Mouse (Mus musculus) heart, embryonic 10.5 days (tissue): ENCODE results near the gene Gskip. TPM values are rescaled to one million over a fixed set of nuclear protein-coding genes. Genes with fewer than 3 reads are reported as not detected.
A peak's percentile ranks its signal among the peaks of the same experiment; 100 is the strongest.

Experiments used
- DNase-seq: peaks from one replicate; pipeline ENCODE4 v3.0.0-alpha.2; 2017; ENCODE audit warnings: low spot score
- H3K27ac ChIP-seq: fragments of 300-500 bp; sonication (generic); 2 replicates; pipeline ENCODE4 v1.5.1; 2016; ENCODE audit warnings: mild to moderate bottlenecking
- H3K27me3 ChIP-seq: fragments of 300-500 bp; sonication (generic); 2 replicates; pipeline ENCODE4 v1.6.1; 2016; ENCODE audit warnings: mild to moderate bottlenecking; ENCODE audit not compliant: poor library complexity, insufficient read depth, severe bottlenecking
- H3K36me3 ChIP-seq: fragments of 300-500 bp; sonication (generic); 2 replicates; pipeline ENCODE4 v1.6.1; 2016; ENCODE audit warnings: mild to moderate bottlenecking, moderate library complexity
- H3K4me1 ChIP-seq: fragments of 300-500 bp; sonication (generic); 2 replicates; pipeline ENCODE4 v1.6.1; 2016; ENCODE audit warnings: mild to moderate bottlenecking
- H3K4me3 ChIP-seq: fragments of 300-500 bp; sonication (generic); 2 replicates; pipeline ENCODE4 v1.5.1; 2016; ENCODE audit warnings: mild to moderate bottlenecking, moderate library complexity
- H3K9me3 ChIP-seq: fragments of 300-500 bp; sonication (generic); 2 replicates; pipeline ENCODE4 v1.6.1; 2016; ENCODE audit warnings: mild to moderate bottlenecking, moderate library complexity
- WGBS: fragments of 180-500 bp; shearing (Covaris S2); methylation state at CpG from one replicate; pipeline ENCODE4 v1.1.7; 2016; 5-methylcytosine and 5-hydroxymethylcytosine counted together
- polyA plus RNA-seq: library from polyadenylated mRNA; unstranded; fragments of >200 nt; fragmentation: Nextera tagmentation; extraction: Ambion mirVana; gene quantifications from 2 replicates; pipeline ENCODE4 v1.2.1, GENCODE M21; 2016

Gskip gene
- polyA plus RNA-seq, 1 experiment from 2014 or later, result 33.0 TPM

- no peak for DNase-seq
- H3K27ac ChIP-seq, result no peak overlapping the region
- no peaks in the 10 kb centered on the region for H3K27me3 ChIP-seq
- peaks cover 11% of the 10 kb centered on the region for H3K4me1 ChIP-seq
- no peak overlapping the region for H3K4me3 ChIP-seq
- H3K9me3 ChIP-seq, result no peaks in the 10 kb centered on the region
- 88% methylated on average over 13 of the region's 13 CpGs for WGBS
- peaks cover 46% of the 10 kb centered on the region for H3K36me3 ChIP-seq
Measured at GRCm38 (mm10) chr12:105689435-105689834, 4.8 kb downstream of the Gskip start.

GRCm38 (mm10) chr12:105694021-105694420, 9.4 kb downstream of the Gskip start:
- Histone ChIP-seq H3K4me1 (no peaks in the 10 kb centered on the region), H3K36me3 (peaks cover 49% of the 10 kb centered on the region), H3K4me3 (no peak overlapping the region), H3K9me3 (no peaks in the 10 kb centered on the region), H3K27me3 (no peaks in the 10 kb centered on the region), H3K27ac (no peak overlapping the region)
- no peak for DNase-seq
- 95% methylated on average over 2 of the region's 2 CpGs for WGBS

DNA sequence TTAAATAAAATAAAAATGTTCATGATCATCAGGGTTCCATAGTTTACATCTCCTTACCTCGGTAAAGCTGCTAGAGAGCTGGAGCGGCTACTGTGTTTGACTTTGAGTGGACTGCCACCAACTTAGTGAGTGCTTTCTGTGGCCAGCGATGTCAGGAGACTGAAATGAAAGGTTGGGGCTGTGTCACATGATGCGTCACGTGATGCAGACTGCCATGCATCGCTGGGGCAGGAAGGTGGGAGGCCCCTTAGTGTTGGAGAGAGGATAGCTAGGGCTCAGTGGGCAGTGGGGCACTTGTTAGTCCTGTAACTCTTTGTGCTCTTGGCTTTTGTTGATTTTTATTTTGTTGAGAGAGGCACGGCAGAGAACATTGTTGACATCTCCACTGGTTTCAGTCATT, 11.2 kb downstream of the Gskip start:
- Histone ChIP-seq H3K27me3 (no peaks in the 10 kb centered on the region), H3K36me3 (peaks cover 47% of the 10 kb centered on the region), H3K4me3 (no peak overlapping the region), H3K9me3 (no peaks in the 10 kb centered on the region), H3K27ac (no peak overlapping the region), H3K4me1 (no peaks in the 10 kb centered on the region)
- no peak for DNase-seq
- WGBS, result 80% methylated on average over 7 of the region's 7 CpGs

DNA sequence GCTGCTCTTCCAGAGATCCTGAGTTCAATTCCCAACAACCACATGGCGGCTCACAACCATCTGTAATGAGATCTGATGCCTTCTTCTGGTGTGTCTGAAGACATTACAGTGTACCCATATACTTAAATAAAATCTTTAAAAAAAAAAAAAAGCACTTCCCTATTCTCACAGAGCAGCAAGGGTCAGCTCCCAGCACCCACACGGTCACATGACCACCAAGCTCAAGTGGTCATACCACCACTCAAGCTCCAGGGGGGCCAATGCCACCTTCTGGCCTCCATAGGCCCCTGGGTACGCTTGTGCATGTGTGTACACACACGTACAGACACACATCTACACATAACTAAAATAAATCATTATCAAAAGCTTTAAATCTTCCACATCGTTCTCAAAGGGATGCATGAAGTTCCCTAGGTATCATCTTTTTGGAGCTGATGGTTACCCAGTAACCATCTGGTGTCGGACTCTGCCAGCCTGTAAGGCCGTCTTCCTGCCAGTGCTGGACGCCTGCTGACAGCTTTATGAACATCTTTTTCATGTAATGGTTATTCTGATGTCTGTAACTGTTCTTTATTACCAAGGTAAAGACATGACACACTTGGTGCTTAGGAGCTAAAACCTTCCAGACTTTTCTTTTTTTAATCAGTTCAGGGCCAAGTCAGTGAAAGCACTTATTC, 12.6 kb downstream of the Gskip start:
- H3K9me3 ChIP-seq, result no peaks in the 10 kb centered on the region
- no peak for DNase-seq
- no peak overlapping the region for H3K27ac ChIP-seq
- H3K4me1 ChIP-seq, result no peaks in the 10 kb centered on the region
- H3K27me3 ChIP-seq, result no peaks in the 10 kb centered on the region
- H3K4me3 ChIP-seq, result no peak overlapping the region
- 92% methylated on average over 8 of the region's 8 CpGs for WGBS
- H3K36me3 ChIP-seq, result peaks cover 44% of the 10 kb centered on the region

GRCm38 (mm10) chr12:105700433-105700832, 15.8 kb downstream of the Gskip start:
- Histone ChIP-seq H3K36me3 (peaks cover 24% of the 10 kb centered on the region), H3K9me3 (no peaks in the 10 kb centered on the region), H3K4me3 (no peak overlapping the region), H3K27me3 (no peaks in the 10 kb centered on the region), H3K4me1 (peaks cover 4% of the 10 kb centered on the region), H3K27ac (no peak overlapping the region)
- 88% methylated on average over 12 of the region's 12 CpGs for WGBS
- no peak for DNase-seq

DNA sequence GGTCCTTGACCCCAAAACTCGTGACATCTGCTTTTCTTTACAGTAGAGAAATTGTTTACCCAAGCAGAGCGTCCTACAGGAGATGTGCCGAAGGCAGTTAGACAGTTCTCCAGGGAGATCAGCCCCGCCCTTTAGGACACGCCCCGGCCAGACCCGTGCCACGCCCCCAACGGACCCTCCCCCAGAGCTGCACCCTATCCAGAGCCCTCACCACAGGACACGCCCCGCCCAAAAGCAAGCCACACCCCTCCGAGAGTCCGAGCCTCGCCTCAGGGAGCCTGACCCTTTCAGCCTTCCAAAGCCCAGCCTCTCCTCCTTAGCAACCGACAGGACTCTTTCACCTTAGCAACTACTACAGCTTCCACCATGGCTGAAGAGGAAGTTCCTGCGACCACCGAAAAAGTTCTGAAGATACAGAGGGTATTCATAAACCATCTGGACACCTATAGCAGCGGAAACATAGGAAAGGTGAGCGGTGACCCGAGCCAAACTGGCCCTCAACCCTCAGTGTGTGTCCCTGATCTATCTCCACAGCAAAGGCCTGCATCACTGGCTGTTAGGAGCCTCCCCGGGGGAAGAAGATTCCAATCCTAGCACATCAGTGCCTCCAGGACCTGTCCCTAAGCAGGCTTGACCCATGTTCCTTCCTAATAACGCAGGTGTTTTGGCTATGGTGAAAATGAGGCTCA, 21.3 kb downstream of the Gskip start, which contains the start of gene Ak7:
Gene Ak7, plus strand, starts transcription at position 178 of the 689 bp plus-strand sequence.
- Histone ChIP-seq H3K27me3 (0 out of 2 replicates have a peak, but pooled peaks cover 5% of the 10 kb centered on the region), H3K4me3 (peak within 1 kb of the TSS; percentile 40), H3K9me3 (no peaks in the 10 kb centered on the region), H3K36me3 (peaks cover 5% of the 10 kb centered on the region; the same call in 1 of the 2 replicates), H3K27ac (no peak within 1 kb of the TSS), H3K4me1 (peaks cover 13% of the 10 kb centered on the region)
- peak; percentile 97 for DNase-seq
- WGBS, result 10% methylated on average over 22 of the region's 22 CpGs

DNA sequence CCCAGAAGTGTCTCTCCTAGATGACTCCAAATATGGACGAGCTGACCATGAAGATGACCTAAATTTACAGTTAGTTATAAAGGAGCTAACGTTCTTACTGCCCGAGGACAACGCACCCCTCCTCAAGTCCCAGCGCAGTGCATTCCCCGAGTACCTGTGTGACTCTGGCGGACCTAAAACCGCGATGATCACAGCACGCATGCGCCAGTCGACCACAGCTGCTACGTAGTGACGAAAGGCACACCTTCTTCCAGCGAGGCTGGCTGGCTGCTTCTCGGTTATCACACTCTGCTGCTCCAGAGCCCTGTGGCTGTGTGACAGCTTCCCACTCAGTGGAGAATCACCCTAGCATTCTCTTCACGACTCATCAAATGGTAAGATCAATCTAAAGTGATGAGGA, 34.0 kb downstream of the Gskip start:
- Histone ChIP-seq H3K9me3 (no peaks in the 10 kb centered on the region), H3K4me1 (no peaks in the 10 kb centered on the region), H3K27me3 (no peaks in the 10 kb centered on the region), H3K4me3 (peak overlapping the region; percentile 33), H3K36me3 (no peaks in the 10 kb centered on the region), H3K27ac (no peak overlapping the region)
- 51% methylated on average over 17 of the region's 17 CpGs for WGBS
- no peak for DNase-seq

DNA sequence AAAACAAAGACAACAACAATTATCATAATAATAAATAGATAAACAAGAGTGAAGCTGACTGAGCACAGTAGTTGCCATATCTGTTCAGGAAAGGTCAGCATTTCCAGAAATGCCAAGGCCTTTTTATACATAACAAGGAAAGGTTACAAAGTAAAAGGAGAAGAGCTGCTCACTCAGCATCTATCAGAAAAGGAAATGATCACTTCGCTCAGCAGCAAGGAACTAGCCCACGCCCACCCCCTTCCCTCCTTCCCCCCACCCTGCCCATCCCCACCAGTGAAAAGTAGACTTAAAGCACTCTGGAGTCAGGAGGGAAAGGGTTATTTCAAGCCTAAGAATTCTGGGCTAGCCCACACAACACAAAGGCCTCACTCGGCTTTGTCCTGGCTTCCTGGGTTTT, 35.6 kb downstream of the Gskip start:
- Histone ChIP-seq H3K27ac (no peak overlapping the region), H3K36me3 (no peaks in the 10 kb centered on the region), H3K4me1 (no peaks in the 10 kb centered on the region), H3K4me3 (no peak overlapping the region), H3K27me3 (no peaks in the 10 kb centered on the region), H3K9me3 (no peaks in the 10 kb centered on the region)
- DNase-seq, result no peak
- WGBS, result 70% methylated on average over 3 of the region's 3 CpGs

- DNase-seq, result no peak
- H3K4me3 ChIP-seq, result no peak overlapping the region
- H3K27ac ChIP-seq, result no peak overlapping the region
- WGBS, result 58% methylated on average over 14 of the region's 14 CpGs
- H3K9me3 ChIP-seq, result no peaks in the 10 kb centered on the region
- H3K36me3 ChIP-seq, result no peaks in the 10 kb centered on the region
- no peaks in the 10 kb centered on the region for H3K4me1 ChIP-seq
- no peaks in the 10 kb centered on the region for H3K27me3 ChIP-seq
Measured at GRCm38 (mm10) chr12:105721452-105722132, 37.0 kb downstream of the Gskip start.

- H3K36me3 ChIP-seq, result no peaks in the 10 kb centered on the region
- H3K4me1 ChIP-seq, result no peaks in the 10 kb centered on the region
- DNase-seq, result no peak
- no peaks in the 10 kb centered on the region for H3K27me3 ChIP-seq
- under 1% methylated on average over 5 of the region's 5 CpGs for WGBS
- H3K9me3 ChIP-seq, result no peaks in the 10 kb centered on the region
- H3K27ac ChIP-seq, result no peak overlapping the region
- H3K4me3 ChIP-seq, result no peak overlapping the region
Measured at GRCm38 (mm10) chr12:105722657-105723056, 38.0 kb downstream of the Gskip start.

DNA sequence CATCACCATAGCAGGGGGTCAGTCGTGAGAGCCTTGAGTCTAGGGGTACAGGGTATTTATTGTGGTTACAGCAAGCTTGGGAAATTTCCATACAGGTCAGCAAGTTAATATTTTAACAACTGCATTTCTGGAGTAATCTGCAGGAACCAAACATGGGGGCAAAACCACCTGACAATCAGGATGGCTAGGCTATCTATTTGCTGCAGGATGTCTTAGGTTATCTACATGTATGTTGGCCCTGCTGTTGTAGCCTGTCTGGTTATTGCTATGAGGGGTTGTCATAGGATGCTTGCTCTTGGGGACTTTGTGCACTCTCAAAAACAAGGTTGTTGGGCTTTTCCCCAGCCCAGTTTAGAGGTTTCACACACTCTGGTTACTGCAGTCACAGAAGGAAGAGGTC, 40.0 kb downstream of the Gskip start:
- H3K9me3 ChIP-seq, result no peaks in the 10 kb centered on the region
- H3K27me3 ChIP-seq, result no peaks in the 10 kb centered on the region
- no peak for DNase-seq
- H3K36me3 ChIP-seq, result no peaks in the 10 kb centered on the region
- no peaks in the 10 kb centered on the region for H3K4me1 ChIP-seq
- WGBS, result 49% methylated on average over 1 of the region's 1 CpGs
- H3K4me3 ChIP-seq, result no peak overlapping the region
- no peak overlapping the region for H3K27ac ChIP-seq

- Histone ChIP-seq H3K9me3 (no peaks in the 10 kb centered on the region), H3K27me3 (no peaks in the 10 kb centered on the region), H3K4me1 (no peaks in the 10 kb centered on the region), H3K27ac (no peak overlapping the region), H3K36me3 (no peaks in the 10 kb centered on the region), H3K4me3 (no peak overlapping the region)
- 71% methylated on average over 13 of the region's 13 CpGs for WGBS
- no peak for DNase-seq
Measured at GRCm38 (mm10) chr12:105725736-105726135, 41.1 kb downstream of the Gskip start.

DNA sequence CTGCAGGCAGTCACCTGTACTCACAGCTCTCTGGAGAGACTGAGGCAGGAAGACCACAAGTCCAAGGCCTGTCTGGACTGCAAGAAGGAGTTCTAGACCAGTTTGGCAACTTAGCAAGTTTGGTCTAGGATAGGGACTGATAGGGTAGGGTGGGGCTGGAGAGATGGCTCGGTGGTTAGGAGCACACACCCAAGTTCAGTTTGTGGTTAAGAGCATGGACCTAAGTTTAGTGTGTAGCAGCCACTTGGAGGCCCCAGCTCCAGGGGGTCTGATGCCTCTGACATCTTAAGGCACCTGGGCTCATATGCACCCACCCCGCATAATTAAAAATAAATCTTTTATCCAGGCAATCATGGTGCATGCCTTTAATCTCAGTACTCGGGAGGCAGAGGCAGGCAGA, 42.6 kb downstream of the Gskip start:
- Histone ChIP-seq H3K27ac (no peak overlapping the region), H3K4me3 (no peak overlapping the region), H3K27me3 (no peaks in the 10 kb centered on the region), H3K4me1 (no peaks in the 10 kb centered on the region), H3K9me3 (no peaks in the 10 kb centered on the region), H3K36me3 (no peaks in the 10 kb centered on the region)
- DNase-seq, result no peak
- 81% methylated on average over 3 of the region's 3 CpGs for WGBS
